Mouse (Mus musculus): ENCODE results near the gene Rtl5.

DNA sequence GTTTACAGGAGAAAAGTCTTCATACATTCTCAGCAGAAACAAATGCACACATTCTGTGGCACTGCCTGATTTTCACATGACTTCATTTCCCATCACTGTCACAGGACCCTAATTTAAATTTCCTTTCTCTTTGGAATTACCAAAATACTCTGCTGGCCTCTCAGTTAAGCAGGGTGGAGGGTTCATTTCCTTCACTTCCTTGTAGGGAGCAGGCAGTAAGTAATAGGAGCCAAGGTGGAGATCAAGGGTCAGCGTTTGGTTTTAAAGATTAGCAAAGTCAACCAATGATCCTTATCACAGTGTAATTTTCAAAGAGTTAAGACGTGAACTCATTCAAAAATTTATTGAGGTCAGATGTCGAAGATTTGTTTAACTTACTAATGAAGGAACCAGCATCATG, 46.1 kb downstream of the Rtl5 start:
- no peak for TF ChIP-seq TAL1 (IDR thresholded peaks at IDR 0.05; ENCODE audit: low read length)
- TF ChIP-seq GATA1 (IDR thresholded peaks at IDR 0.05; ENCODE audit: low read length), result no peak

Data from erythroblast, embryonic 14.5 days (primary cell).